Comparison of ENCODE assay signal across 8 mouse cellular contexts in genomic region chr16:91729066-91729482, GRCm38 (mm10). TPM values are rescaled to one million over a fixed set of nuclear protein-coding genes. Genes with fewer than 3 reads are reported as not detected.
DNase-seq lines count a peak whose midpoint lies in the region; ATAC-seq and TF ChIP-seq lines count a peak whose summit lies in the region.

TSS of gene Itsn1 (plus strand) at chr16:91729281.

- H3K9me3 ChIP-seq in heart, embryonic 14.5 days (ENCODE audit: control insufficient read depth, low read length) = no peaks in the 10 kb centered on the region
- no peaks in the 10 kb centered on the region for H3K9me3 ChIP-seq in liver, embryonic 14.5 days (ENCODE audit: control insufficient read depth, low read length)
- H3K9me3 ChIP-seq in neural tube, embryonic 11.5 days (ENCODE audit: control insufficient read depth, low read length) = no peaks in the 10 kb centered on the region
- H3K9me3 ChIP-seq in stomach, postnatal 0 days (ENCODE audit: control insufficient read depth, low read length) = no peaks in the 10 kb centered on the region

- peaks cover 2 to 23% of the 10 kb centered on the region in 2 experiments for H3K4me1 ChIP-seq in heart, embryonic 14.5 days (ENCODE audit: control insufficient read depth in 2 of 2, insufficient read depth in 2 of 2, low read length in 2 of 2)
- H3K4me1 ChIP-seq in liver, embryonic 14.5 days (replicated peaks; ENCODE audit: control insufficient read depth in 2 of 2, insufficient read depth in 2 of 2, low read length in 1 of 2) = peaks cover 9 to 11% of the 10 kb centered on the region in 2 experiments
- H3K4me1 ChIP-seq in neural tube, embryonic 11.5 days (ENCODE audit: control insufficient read depth, insufficient read depth, low read length) = peaks cover 3% of the 10 kb centered on the region
- 0 out of 2 replicates have a peak, but pooled peaks cover 3% of the 10 kb centered on the region for H3K4me1 ChIP-seq in stomach, postnatal 0 days (replicated peaks; ENCODE audit: control insufficient read depth, insufficient read depth)

- DNase-seq in CD4-positive, CD25-positive, alpha-beta regulatory T cell, adult 2 months (ENCODE audit: low read depth, low spot score) = peak; percentile 98
- peak; percentile 92 for DNase-seq in c-Kit-negative CD71-positive TER-119-positive erythroid progenitor cells, embryonic 14.5 days (ENCODE audit: low read depth, low spot score)
- DNase-seq in fibroblast of lung, adult 2 months (ENCODE audit: low read depth) = peak; percentile 98
- peak; percentile 98 to 99 for DNase-seq in kidney, postnatal 25 days
- peak; percentile 95 to 97 (median 96) for DNase-seq in liver, embryonic 14.5 days (ENCODE audit: low read depth in 3 of 3, low spot score in 3 of 3)
- peak; percentile 97 for DNase-seq in neural tube, embryonic 11.5 days (ENCODE audit: low spot score)
- peak; percentile 98 for DNase-seq in stomach, postnatal 0 days (ENCODE audit: low spot score)

- H3K27ac ChIP-seq in heart, embryonic 14.5 days (replicated peaks in 1 of 2; ENCODE audit: control insufficient read depth in 1 of 2, insufficient read depth in 1 of 2, low read depth in 2 of 2, low read length in 2 of 2) = peak within 1 kb of the TSS; percentile 91 to 96
- peak within 1 kb of the TSS; percentile 72 for H3K27ac ChIP-seq in liver, embryonic 14.5 days
- peak within 1 kb of the TSS; percentile 95 for H3K27ac ChIP-seq in neural tube, embryonic 11.5 days (ENCODE audit: low read depth, low read length)
- peak within 1 kb of the TSS; percentile 92 for H3K27ac ChIP-seq in stomach, postnatal 0 days (replicated peaks)

- peak; percentile 91 for ATAC-seq in heart, embryonic 14.5 days (ENCODE audit: insufficient number of reproducible peaks, insufficient read depth, low FRiP score, low read depth)
- ATAC-seq in liver, embryonic 14.5 days (ENCODE audit: insufficient read depth) = peak; percentile 84
- ATAC-seq in neural tube, embryonic 11.5 days (ENCODE audit: insufficient read depth, low FRiP score, low TSS enrichment) = peak; percentile 88
- peak; percentile 94 for ATAC-seq in stomach, postnatal 0 days (ENCODE audit: low FRiP score, low TSS enrichment)

- WGBS in heart, embryonic 14.5 days = 0% methylated on average over 29 of the region's 33 CpGs
- WGBS in liver, embryonic 14.5 days (ENCODE audit: insufficient replicate concordance) = under 1% methylated on average over 33 of the region's 33 CpGs
- 0% methylated on average over 24 of the region's 33 CpGs for WGBS in neural tube, embryonic 11.5 days
- WGBS in stomach, postnatal 0 days = under 1% methylated on average over 32 of the region's 33 CpGs

- peak within 1 kb of the TSS; percentile 81 to 97 for H3K4me3 ChIP-seq in heart, embryonic 14.5 days (ENCODE audit: control insufficient read depth in 1 of 2, insufficient read depth in 1 of 2, low read depth in 1 of 2, low read length in 2 of 2)
- peak within 1 kb of the TSS; percentile 72 to 90 for H3K4me3 ChIP-seq in liver, embryonic 14.5 days (ENCODE audit: insufficient read depth in 1 of 2, low read depth in 2 of 2, low read length in 2 of 2)
- peak within 1 kb of the TSS; percentile 95 for H3K4me3 ChIP-seq in neural tube, embryonic 11.5 days (ENCODE audit: low read depth, low read length)
- H3K4me3 ChIP-seq in stomach, postnatal 0 days (ENCODE audit: low read depth, low read length) = peak within 1 kb of the TSS; percentile 83

- TF ChIP-seq EP300 in liver, embryonic 14.5 days (IDR thresholded peaks at IDR 0.05; ENCODE audit: low read depth) = no peak
- TF ChIP-seq EP300 in stomach, postnatal 0 days (optimal IDR thresholded peaks at IDR 0.05) = no peak

- peak within 1 kb of the TSS; percentile 87 for H3K9ac ChIP-seq in heart, embryonic 14.5 days (ENCODE audit: low read length)
- peak within 1 kb of the TSS; percentile 68 for H3K9ac ChIP-seq in liver, embryonic 14.5 days (replicated peaks)
- peak within 1 kb of the TSS; percentile 95 for H3K9ac ChIP-seq in neural tube, embryonic 11.5 days (ENCODE audit: low read length)
- H3K9ac ChIP-seq in stomach, postnatal 0 days (ENCODE audit: low read length) = peak within 1 kb of the TSS; percentile 81

- peaks cover 5% of the 10 kb centered on the region; the same call in 1 of the 2 replicates for H3K36me3 ChIP-seq in heart, embryonic 14.5 days (ENCODE audit: control insufficient read depth, insufficient read depth, low read length)
- no peaks in the 10 kb centered on the region for H3K36me3 ChIP-seq in liver, embryonic 14.5 days (replicated peaks; ENCODE audit: control insufficient read depth, insufficient read depth, low read depth)
- H3K36me3 ChIP-seq in neural tube, embryonic 11.5 days (ENCODE audit: control insufficient read depth, insufficient read depth, low read length) = no peaks in the 10 kb centered on the region
- H3K36me3 ChIP-seq in stomach, postnatal 0 days (ENCODE audit: control insufficient read depth, insufficient read depth, low read length) = no peaks in the 10 kb centered on the region

- H3K27me3 ChIP-seq in heart, embryonic 14.5 days (ENCODE audit: control insufficient read depth, insufficient read depth, low read length) = no peaks in the 10 kb centered on the region
- peaks cover 38% of the 10 kb centered on the region for H3K27me3 ChIP-seq in liver, embryonic 14.5 days (ENCODE audit: control insufficient read depth, insufficient read depth, low read length)
- no peaks in the 10 kb centered on the region for H3K27me3 ChIP-seq in neural tube, embryonic 11.5 days (ENCODE audit: control insufficient read depth, insufficient read depth, low read length)
- H3K27me3 ChIP-seq in stomach, postnatal 0 days (ENCODE audit: control insufficient read depth, insufficient read depth, low read length) = no peaks in the 10 kb centered on the region

- H3K4me2 ChIP-seq in heart, embryonic 14.5 days (ENCODE audit: low read length) = peak within 1 kb of the TSS; percentile 77
- peak within 1 kb of the TSS; percentile 79 for H3K4me2 ChIP-seq in liver, embryonic 14.5 days (ENCODE audit: low read depth)
- peak within 1 kb of the TSS; percentile 69 for H3K4me2 ChIP-seq in neural tube, embryonic 11.5 days (ENCODE audit: low read depth)
- peak within 1 kb of the TSS; percentile 86 for H3K4me2 ChIP-seq in stomach, postnatal 0 days (replicated peaks; ENCODE audit: low read depth)

- no peak for TF ChIP-seq CTCF in liver, embryonic 14.5 days (IDR thresholded peaks at IDR 0.05; ENCODE audit: low read depth)
- no peak for TF ChIP-seq CTCF in stomach, postnatal 0 days (IDR thresholded peaks at IDR 0.05; ENCODE audit: low read depth)

RNA-seq across cellular contexts. Expression of gene Itsn1, which starts in this region (rescaled TPM):
- 20.7 and 21.2 TPM in 2 replicates for polyA plus RNA-seq in heart, embryonic 14.5 days (2014; fragmentation: Nextera tagmentation; extraction: Ambion mirVana)
- polyA plus RNA-seq in liver, embryonic 14.5 days (2012; rRNA removed) = 46.8 and 54.4 TPM in 2 replicates
- 30.6 and 31.4 TPM in 2 replicates for polyA plus RNA-seq in liver, embryonic 14.5 days (2014; fragmentation: Nextera tagmentation; extraction: Ambion mirVana)
- 55.8 and 61.2 TPM in 2 replicates for polyA plus RNA-seq in neural tube, embryonic 11.5 days (2014; fragmentation: Nextera tagmentation; extraction: Ambion mirVana)
- 7.8 and 8.7 TPM in 2 replicates for polyA plus RNA-seq in stomach, postnatal 0 days (2015; fragmentation: Nextera tagmentation; extraction: Ambion mirVana)

Comparison
In these comparisons a context has a peak if more than half of its experiments do, and no peak if none do; other contexts are left out.
1. Peak in every context shown above with its lines: DNase-seq, ATAC-seq, H3K4me3 ChIP-seq and H3K27ac ChIP-seq.